Mouse (Mus musculus) myocyte (in vitro differentiated cells): ENCODE measurements around the gene Plac8. TPM values are rescaled to one million over a fixed set of nuclear protein-coding genes. Genes with fewer than 3 reads are reported as not detected.

ENCODE experiments used
- H3K27me3 ChIP-seq: one replicate; pipeline ENCODE4 v1.6.1; 2011; ENCODE audit not compliant: control insufficient read depth, insufficient read depth, insufficient read length
- H3K36me3 ChIP-seq: one replicate; pipeline ENCODE4 v1.6.1; 2011; ENCODE audit not compliant: control insufficient read depth, insufficient read depth
- H3K4me2 ChIP-seq: one replicate; pipeline ENCODE4 v1.6.1; 2011; ENCODE audit warnings: low read depth, control low read depth
- H3K4me3 ChIP-seq: one replicate; pipeline ENCODE4 v1.5.1; 2011; ENCODE audit warnings: mild to moderate bottlenecking, control low read depth, moderate library complexity
- H3K79me2 ChIP-seq: one replicate; pipeline ENCODE4 v1.6.1; 2011; ENCODE audit not compliant: control insufficient read depth, insufficient read depth
- H3ac ChIP-seq: one replicate; pipeline ENCODE4 v1.6.1; 2011; ENCODE audit not compliant: control insufficient read depth, insufficient read length
- CEBPB ChIP-seq: IDR thresholded peaks from 2 replicates; pipeline ENCODE4 v1.6.1; 2011; ENCODE audit warnings: mild to moderate bottlenecking, moderate library complexity; ENCODE audit not compliant: poor library complexity, insufficient read depth, severe bottlenecking
- E2F4 ChIP-seq: IDR thresholded peaks from one replicate; pipeline ENCODE4 v1.6.1; 2011; ENCODE audit warnings: mild to moderate bottlenecking, control low read depth, moderate library complexity; ENCODE audit not compliant: insufficient read depth
- MAX ChIP-seq: IDR thresholded peaks from one replicate; pipeline ENCODE4 v1.6.1; 2011; ENCODE audit warnings: low read depth, mild to moderate bottlenecking, control low read depth
- MYOD1 ChIP-seq, 3 experiments: IDR thresholded peaks; one replicate each; pipeline ENCODE4 v1.6.1; 2011; ENCODE audit warnings: control low read depth in 2 of 3, low read depth in 2 of 3, mild to moderate bottlenecking in 2 of 3, moderate library complexity in 1 of 3; ENCODE audit not compliant: insufficient read length in 2 of 3, control insufficient read depth in 1 of 3
- MYOG ChIP-seq, 3 experiments: IDR thresholded peaks; one replicate each; pipeline ENCODE4 v1.6.1; 2011; ENCODE audit warnings: control low read depth in 2 of 3, low read depth in 2 of 3, mild to moderate bottlenecking in 2 of 3; ENCODE audit not compliant: insufficient read length in 2 of 3, control insufficient read depth in 1 of 3, insufficient read depth in 1 of 3
- POLR2A ChIP-seq: IDR thresholded peaks from one replicate; pipeline ENCODE4 v1.6.1; 2011; ENCODE audit warnings: low read depth, mild to moderate bottlenecking, control low read depth, moderate library complexity; ENCODE audit not compliant: insufficient read length
- POLR2AphosphoS2 ChIP-seq: IDR thresholded peaks from one replicate; pipeline ENCODE4 v1.6.1; 2011; ENCODE audit warnings: low read depth, control low read depth; ENCODE audit not compliant: insufficient read length
- REST ChIP-seq: IDR thresholded peaks from one replicate; pipeline ENCODE4 v1.6.1; 2011; ENCODE audit warnings: mild to moderate bottlenecking, control low read depth, moderate library complexity; ENCODE audit not compliant: insufficient read depth, insufficient read length
- SRF ChIP-seq: IDR thresholded peaks from one replicate; pipeline ENCODE4 v1.6.1; 2011; ENCODE audit warnings: low read depth; ENCODE audit not compliant: control insufficient read depth, insufficient read length
- TCF12 ChIP-seq: IDR thresholded peaks from one replicate; pipeline ENCODE4 v1.6.1; 2011; ENCODE audit warnings: mild to moderate bottlenecking, control low read depth; ENCODE audit not compliant: poor library complexity, insufficient read depth, severe bottlenecking
- TCF3 ChIP-seq: IDR thresholded peaks from one replicate; pipeline ENCODE4 v1.6.1; 2011; ENCODE audit warnings: low read depth, control low read depth; ENCODE audit not compliant: insufficient read length
- USF1 ChIP-seq: IDR thresholded peaks from one replicate; pipeline ENCODE4 v1.6.1; 2011; ENCODE audit warnings: low read depth, mild to moderate bottlenecking, control low read depth, moderate library complexity
- polyA plus RNA-seq: library from polyadenylated mRNA; unstranded; fragments of >200 nt; fragmentation: generic; extraction: Trizol; gene quantifications from one replicate; pipeline ENCODE4 v1.2.1, GENCODE M21; 2012; ENCODE audit warnings: missing spikeins

Gene Plac8
- polyA plus RNA-seq, 1 experiment: 4.8 TPM

DNA sequence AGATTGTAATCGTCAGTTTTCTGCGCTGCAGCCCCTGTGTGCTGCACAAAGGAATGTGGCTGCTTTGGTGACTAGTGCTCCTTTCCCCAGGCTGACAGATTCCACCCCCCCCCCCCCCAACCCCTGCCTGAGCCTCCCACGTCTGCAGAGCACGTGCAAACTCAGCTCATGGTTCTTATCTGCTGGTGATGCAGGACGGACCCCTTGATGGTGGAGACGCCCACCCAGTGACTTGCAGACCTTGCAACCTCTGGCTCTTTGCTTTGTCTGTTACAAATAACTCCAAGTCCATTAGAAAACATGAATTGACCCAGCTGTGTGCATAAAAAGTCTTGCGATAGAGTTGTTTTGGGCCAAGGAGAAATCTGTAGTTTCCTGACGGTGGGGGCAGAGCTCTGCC lies 1.3 kb downstream of the Plac8 start:
- no peak overlapping the region for H3ac ChIP-seq
- H3K4me2 ChIP-seq: no peak overlapping the region
- no peaks in the 10 kb centered on the region for H3K36me3 ChIP-seq
- TF ChIP-seq USF1: no peak
- no peak for TF ChIP-seq TCF3
- TF ChIP-seq MYOG (IDR thresholded peaks at IDR 0.05; ENCODE audit: control insufficient read depth in 1 of 3, insufficient read depth in 1 of 3, insufficient read length in 2 of 3, low read depth in 2 of 3): no peak
- no peak for TF ChIP-seq E2F4
- no peak for TF ChIP-seq POLR2AphosphoS2
- no peak for TF ChIP-seq REST
- TF ChIP-seq TCF12: no peak
- no peak for TF ChIP-seq POLR2A
- TF ChIP-seq SRF: no peak
- no peak for TF ChIP-seq MAX
- no peak for TF ChIP-seq MYOD1 (IDR thresholded peaks at IDR 0.05; ENCODE audit: control insufficient read depth in 1 of 3, insufficient read length in 2 of 3, low read depth in 2 of 3)
- TF ChIP-seq CEBPB: no peak
- H3K4me3 ChIP-seq: no peak overlapping the region
- H3K27me3 ChIP-seq: no peaks in the 10 kb centered on the region
- no peaks in the 10 kb centered on the region for H3K79me2 ChIP-seq

DNA sequence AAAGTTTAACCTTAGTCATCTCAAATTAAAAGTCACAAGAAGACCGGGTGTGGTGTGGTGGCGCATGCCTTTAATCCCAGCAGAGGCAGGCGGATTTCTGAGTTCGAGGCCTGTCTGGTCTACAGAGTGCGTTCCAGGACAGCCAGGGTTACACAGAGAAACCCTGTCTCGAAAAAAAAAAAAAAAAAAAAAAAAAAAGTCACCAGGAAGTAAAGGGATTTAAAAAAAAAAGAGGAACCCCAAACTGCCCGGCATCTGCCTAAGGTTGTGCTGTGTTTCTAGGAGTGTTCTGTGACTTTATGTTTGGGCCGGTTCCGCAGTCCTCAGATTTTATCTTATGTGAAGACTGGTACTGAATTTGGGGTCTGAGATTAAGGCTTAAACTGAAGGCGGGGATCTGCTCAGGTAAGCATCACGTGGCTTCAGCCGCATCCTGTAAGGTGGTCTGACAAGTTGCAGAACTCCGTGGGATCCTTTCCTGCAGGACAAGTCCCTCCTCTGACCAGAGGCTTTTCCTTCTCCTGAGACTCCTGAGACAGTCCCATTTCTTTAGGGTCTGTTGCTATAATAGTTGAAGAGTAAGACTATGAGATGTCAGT lies 1.9 kb downstream of the Plac8 start:
- Histone ChIP-seq H3K79me2 (no peaks in the 10 kb centered on the region), H3K27me3 (no peaks in the 10 kb centered on the region), H3K4me2 (no peak overlapping the region), H3K36me3 (no peaks in the 10 kb centered on the region), H3K4me3 (no peak overlapping the region), H3ac (no peak overlapping the region)
- no peak for TF ChIP-seq MAX
- TF ChIP-seq E2F4: no peak
- TF ChIP-seq POLR2AphosphoS2: no peak
- no peak for TF ChIP-seq REST
- no peak for TF ChIP-seq TCF12
- TF ChIP-seq CEBPB: no peak
- TF ChIP-seq MYOG (IDR thresholded peaks at IDR 0.05; ENCODE audit: control insufficient read depth in 1 of 3, insufficient read depth in 1 of 3, insufficient read length in 2 of 3, low read depth in 2 of 3): no peak
- no peak for TF ChIP-seq TCF3
- no peak for TF ChIP-seq USF1
- TF ChIP-seq POLR2A: no peak
- TF ChIP-seq SRF: no peak

- TF ChIP-seq TCF12 (no peak), MAX (no peak), TCF3 (no peak), CEBPB (no peak), REST (no peak), USF1 (no peak), SRF (no peak), POLR2AphosphoS2 (no peak)
- no peak overlapping the region for H3K4me3 ChIP-seq
- no peaks in the 10 kb centered on the region for H3K79me2 ChIP-seq
- H3K36me3 ChIP-seq: no peaks in the 10 kb centered on the region
- no peaks in the 10 kb centered on the region for H3K27me3 ChIP-seq
- no peak overlapping the region for H3ac ChIP-seq
- no peak overlapping the region for H3K4me2 ChIP-seq
Measured at GRCm38 (mm10) chr5:100569250-100569934, 2.7 kb downstream of the Plac8 start.

- Histone ChIP-seq H3K79me2 (no peaks in the 10 kb centered on the region), H3K4me2 (no peak overlapping the region), H3ac (no peak overlapping the region), H3K27me3 (no peaks in the 10 kb centered on the region), H3K36me3 (no peaks in the 10 kb centered on the region), H3K4me3 (no peak overlapping the region)
- TF ChIP-seq CEBPB (no peak), MYOG (IDR thresholded peaks at IDR 0.05; ENCODE audit: control insufficient read depth in 1 of 3, insufficient read depth in 1 of 3, insufficient read length in 2 of 3, low read depth in 2 of 3) (no peak), MAX (no peak), E2F4 (no peak), USF1 (no peak), POLR2AphosphoS2 (no peak), MYOD1 (IDR thresholded peaks at IDR 0.05; ENCODE audit: control insufficient read depth in 1 of 3, insufficient read length in 2 of 3, low read depth in 2 of 3) (no peak), TCF3 (no peak), REST (no peak), SRF (no peak), TCF12 (no peak), POLR2A (no peak)
Measured at GRCm38 (mm10) chr5:100568802-100569201, 3.2 kb downstream of the Plac8 start.

GRCm38 (mm10) chr5:100568177-100568576 lies 3.9 kb downstream of the Plac8 start:
- H3K79me2 ChIP-seq: no peaks in the 10 kb centered on the region
- no peak overlapping the region for H3K4me2 ChIP-seq
- H3K36me3 ChIP-seq: no peaks in the 10 kb centered on the region
- no peak overlapping the region for H3ac ChIP-seq
- no peaks in the 10 kb centered on the region for H3K27me3 ChIP-seq
- H3K4me3 ChIP-seq: no peak overlapping the region
- no peak for TF ChIP-seq TCF12
- TF ChIP-seq SRF: no peak
